Comparison of ENCODE assay signal across 9 mouse cellular contexts in the genomic region with DNA sequence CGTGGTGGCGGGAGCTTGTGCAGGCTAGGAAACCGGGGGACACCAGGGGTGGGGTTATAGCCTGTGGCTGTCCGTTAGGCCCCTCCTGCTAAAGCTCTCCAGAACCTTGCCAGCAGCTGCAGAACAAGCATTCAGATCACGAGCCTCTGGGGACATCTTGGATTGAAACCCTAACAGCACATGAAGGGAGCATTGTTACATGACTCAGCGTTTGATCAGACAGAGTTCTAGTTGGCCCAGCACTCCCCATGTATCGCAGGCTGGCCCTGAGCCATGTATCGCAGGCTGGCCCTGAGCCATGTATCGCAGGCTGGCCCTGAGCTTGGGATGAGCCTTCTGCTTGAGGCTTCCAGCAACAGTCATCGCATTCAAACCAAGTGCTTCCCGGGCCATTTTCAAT. TPM values are rescaled to one million over a fixed set of nuclear protein-coding genes. Genes with fewer than 3 reads are reported as not detected.
DNase-seq lines count a peak whose midpoint lies in the region; ATAC-seq lines count a peak whose summit lies in the region.
"Had no signal": no experiment of that assay in that cellular context is flagged by ENCODE, and none has a peak within 500 bp of the region (broad histone marks: within the 10 kb centered on the region; RNA-seq: fewer than 3 reads in every experiment).

No protein-coding gene starts in this region.

- 84% methylated on average over 11 of the region's 11 CpGs for WGBS in embryonic facial prominence, embryonic 14.5 days
- WGBS in embryonic facial prominence, embryonic 10.5 days, result 90% methylated on average over 11 of the region's 11 CpGs
- WGBS in midbrain, embryonic 14.5 days, result 91% methylated on average over 11 of the region's 11 CpGs

- no peak overlapping the region for H3K4me3 ChIP-seq in embryonic facial prominence, embryonic 14.5 days (ENCODE audit: low read depth, low read length)
- no peak overlapping the region for H3K4me3 ChIP-seq in embryonic facial prominence, embryonic 10.5 days
- H3K4me3 ChIP-seq in midbrain, embryonic 14.5 days (replicated peaks; ENCODE audit: low read depth, low read length), result no peak overlapping the region

- H3K4me1 ChIP-seq in embryonic facial prominence, embryonic 14.5 days (ENCODE audit: control insufficient read depth, insufficient read depth, low read length), result 0 out of 2 replicates have a peak, but pooled peaks cover 5% of the 10 kb centered on the region
- H3K4me1 ChIP-seq in embryonic facial prominence, embryonic 10.5 days, result peaks cover 2% of the 10 kb centered on the region; the same call in 1 of the 2 replicates
- H3K4me1 ChIP-seq in midbrain, embryonic 14.5 days (ENCODE audit: control insufficient read depth, insufficient read depth, low read length), result no peaks in the 10 kb centered on the region

- peak; percentile 13 for DNase-seq in embryonic facial prominence, embryonic 14.5 days (ENCODE audit: low spot score)
- DNase-seq in embryonic facial prominence, embryonic 10.5 days (ENCODE audit: low spot score), result no peak
- DNase-seq in 3T3-L1 (ENCODE audit: low read depth, low spot score), result peak; percentile 72
- DNase-seq in adrenal gland, postnatal 10 days, result peak; percentile 31
- DNase-seq in heart, postnatal 14 days, result peak; percentile 16 to 25
- DNase-seq in midbrain, embryonic 14.5 days, result no peak
- no peak for DNase-seq in right cerebral cortex, postnatal 36 days (ENCODE audit: low spot score in 2 of 2)
- DNase-seq in thymus, postnatal 10 days (ENCODE audit: low spot score in 2 of 2), result no peak

- no peaks in the 10 kb centered on the region for H3K27me3 ChIP-seq in embryonic facial prominence, embryonic 14.5 days (replicated peaks; ENCODE audit: control insufficient read depth, insufficient read depth, low read length)
- no peaks in the 10 kb centered on the region for H3K27me3 ChIP-seq in embryonic facial prominence, embryonic 10.5 days (replicated peaks; ENCODE audit: low read depth, poor library complexity, severe bottlenecking)
- no peaks in the 10 kb centered on the region for H3K27me3 ChIP-seq in midbrain, embryonic 14.5 days (ENCODE audit: control insufficient read depth, insufficient read depth, low read length)

- intact Hi-C loops in heart, postnatal 14 days (cut with DNase I), result no loop called here

- no peak overlapping the region for H3K4me2 ChIP-seq in embryonic facial prominence, embryonic 14.5 days (ENCODE audit: low read depth, low read length)
- H3K4me2 ChIP-seq in midbrain, embryonic 14.5 days (ENCODE audit: low read length), result no peak overlapping the region

- no peak overlapping the region for H3K9ac ChIP-seq in embryonic facial prominence, embryonic 14.5 days (ENCODE audit: low read depth, low read length)
- no peak overlapping the region for H3K9ac ChIP-seq in midbrain, embryonic 14.5 days (replicated peaks; ENCODE audit: low read length)

- no peaks in the 10 kb centered on the region for H3K9me3 ChIP-seq in embryonic facial prominence, embryonic 14.5 days (ENCODE audit: control insufficient read depth, low read length)
- no peaks in the 10 kb centered on the region for H3K9me3 ChIP-seq in embryonic facial prominence, embryonic 10.5 days
- no peaks in the 10 kb centered on the region for H3K9me3 ChIP-seq in midbrain, embryonic 14.5 days (ENCODE audit: control insufficient read depth, low read length)

- no peak overlapping the region for H3K27ac ChIP-seq in embryonic facial prominence, embryonic 14.5 days (replicated peaks; ENCODE audit: low read depth, low read length)
- no peak overlapping the region for H3K27ac ChIP-seq in embryonic facial prominence, embryonic 10.5 days (replicated peaks)
- H3K27ac ChIP-seq in midbrain, embryonic 14.5 days (replicated peaks; ENCODE audit: low read depth, low read length), result no peak overlapping the region

- ATAC-seq in embryonic facial prominence, embryonic 14.5 days (ENCODE audit: low read depth), result no peak
- ATAC-seq in midbrain, embryonic 14.5 days (ENCODE audit: low FRiP score, low TSS enrichment), result no peak
- ATAC-seq: forebrain, embryonic 16.5 days had no signal

- H3K36me3 ChIP-seq in embryonic facial prominence, embryonic 14.5 days (ENCODE audit: control insufficient read depth, insufficient read depth, low read length), result peaks cover 18% of the 10 kb centered on the region; the same call in 1 of the 2 replicates
- no peaks in the 10 kb centered on the region for H3K36me3 ChIP-seq in embryonic facial prominence, embryonic 10.5 days (replicated peaks)
- no peaks in the 10 kb centered on the region for H3K36me3 ChIP-seq in midbrain, embryonic 14.5 days (ENCODE audit: control insufficient read depth, insufficient read depth, low read length)

RNA-seq across cellular contexts. Expression of a gene that starts 30.2 kb away (rescaled TPM):
- 143 and 163 TPM in 2 replicates for polyA plus RNA-seq in embryonic facial prominence, embryonic 14.5 days (2014; fragmentation: Nextera tagmentation; extraction: Ambion mirVana)
- polyA plus RNA-seq in embryonic facial prominence, embryonic 10.5 days (2016; fragmentation: Nextera tagmentation; extraction: Ambion mirVana), result 230 and 243 TPM in 2 replicates
- total RNA-seq in adrenal gland, postnatal 10 days (2021), result 10 to 100 TPM; 51.7 to 59.0 TPM
- total RNA-seq in heart, postnatal 14 days (2021), result 10 to 100 TPM; 47.7 to 48.0 TPM
- 221 and 246 TPM in 2 replicates for polyA plus RNA-seq in midbrain, embryonic 14.5 days (2014; fragmentation: Nextera tagmentation; extraction: Ambion mirVana)

RNA-seq across cellular contexts. Expression of a gene that starts 38.9 kb away (rescaled TPM):
- 7.6 and 8.5 TPM in 2 replicates for polyA plus RNA-seq in embryonic facial prominence, embryonic 14.5 days (2014; fragmentation: Nextera tagmentation; extraction: Ambion mirVana)
- 2.1 and 3.4 TPM in 2 replicates for polyA plus RNA-seq in embryonic facial prominence, embryonic 10.5 days (2016; fragmentation: Nextera tagmentation; extraction: Ambion mirVana)
- total RNA-seq in adrenal gland, postnatal 10 days (2021), result 1 to 10 TPM; 2.0 to 3.4 TPM
- total RNA-seq in heart, postnatal 14 days (2021), result 1 to 10 TPM; 2.9 to 3.4 TPM
- polyA plus RNA-seq in midbrain, embryonic 14.5 days (2014; fragmentation: Nextera tagmentation; extraction: Ambion mirVana), result 0.84 and 0.97 TPM in 2 replicates

Comparison
In these comparisons a context has a peak if more than half of its experiments do, and no peak if none do; other contexts are left out.
1. DNase-seq: peak in embryonic facial prominence, embryonic 14.5 days (single experiment), 3T3-L1 (single experiment), adrenal gland, postnatal 10 days (single experiment) and heart, postnatal 14 days (2 of 2); none in embryonic facial prominence, embryonic 10.5 days (single experiment), midbrain, embryonic 14.5 days (single experiment), right cerebral cortex, postnatal 36 days (0 of 2) and thymus, postnatal 10 days (0 of 2).